Mouse (Mus musculus): Measurements from ENCODE around the gene Fam57b. TPM values are rescaled to one million over a fixed set of nuclear protein-coding genes. Genes with fewer than 3 reads are reported as not detected.

Gene Fam57b
- total and polyA plus RNA-seq, 2 experiments from 2014 or later: 56.3 to 60.2 TPM

DNA sequence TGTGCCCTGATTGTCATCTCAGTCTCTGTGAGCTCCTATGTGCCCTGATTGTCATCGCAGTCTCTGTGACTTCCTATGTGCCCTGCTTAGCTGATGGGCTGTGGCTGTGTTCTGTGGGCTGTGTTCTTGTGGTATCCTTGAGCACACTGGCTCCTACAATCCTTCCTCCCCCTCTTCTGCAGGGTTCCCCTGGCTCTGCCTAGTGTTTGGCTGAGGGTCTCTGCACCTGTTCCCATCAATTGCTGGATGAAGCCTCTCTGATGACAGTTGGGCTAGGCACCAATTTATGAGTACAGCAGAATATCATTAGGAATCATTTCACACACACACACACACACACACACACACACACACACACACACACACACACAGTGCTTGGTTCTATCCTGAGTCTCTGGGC lies 35.8 kb downstream of the Fam57b start:
- TF ChIP-seq CTCF (IDR thresholded peaks at IDR 0.05): no peak
- H3K27me3 ChIP-seq (ENCODE audit: insufficient read depth, low read length): no peaks in the 10 kb centered on the region
- peaks cover 10% of the 10 kb centered on the region; the same call in 1 of the 2 replicates for H3K36me3 ChIP-seq (ENCODE audit: insufficient read depth, low read length)
- no peak overlapping the region for H3K27ac ChIP-seq (ENCODE audit: low read depth, low read length)
- no peaks in the 10 kb centered on the region for H3K9me3 ChIP-seq (ENCODE audit: low read length)
- no peaks in the 10 kb centered on the region for H3K4me1 ChIP-seq (ENCODE audit: insufficient read depth, low read length)
- H3K9ac ChIP-seq (replicated peaks; ENCODE audit: low read length, poor library complexity, severe bottlenecking): no peak overlapping the region
- ATAC-seq (ENCODE audit: low FRiP score): no peak
- no peak overlapping the region for H3K4me2 ChIP-seq (ENCODE audit: low read depth, low read length, poor library complexity, severe bottlenecking)
- no peak overlapping the region for H3K4me3 ChIP-seq (ENCODE audit: low read depth, low read length)
- no peak for DNase-seq (ENCODE audit: low spot score)
- 92% methylated on average over 1 of the region's 1 CpGs for WGBS

DNA sequence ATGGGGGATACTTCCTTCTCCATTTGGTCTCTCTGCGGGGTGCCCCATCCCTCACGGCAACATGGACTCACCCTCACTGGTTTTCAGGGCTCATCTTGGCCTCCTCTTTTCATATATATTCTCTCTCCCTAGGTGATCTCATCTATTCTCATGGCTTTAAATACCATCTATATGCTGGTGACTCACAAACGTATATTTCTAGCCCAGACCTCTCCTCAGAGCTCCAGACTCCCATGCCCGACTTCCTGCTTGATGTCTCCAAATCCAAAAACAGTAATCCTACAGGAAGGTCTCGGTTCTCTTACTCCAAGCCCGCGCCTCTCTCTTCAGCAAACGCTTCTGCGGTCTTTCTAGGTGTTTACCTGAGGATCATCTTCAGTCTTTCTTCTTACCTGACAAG lies 45.8 kb downstream of the Fam57b start:
- 79% methylated on average over 9 of the region's 9 CpGs for WGBS
- H3K4me1 ChIP-seq (ENCODE audit: insufficient read depth, low read length): peaks cover 3% of the 10 kb centered on the region; the same call in 1 of the 2 replicates
- no peak for ATAC-seq (ENCODE audit: low FRiP score)

DNA sequence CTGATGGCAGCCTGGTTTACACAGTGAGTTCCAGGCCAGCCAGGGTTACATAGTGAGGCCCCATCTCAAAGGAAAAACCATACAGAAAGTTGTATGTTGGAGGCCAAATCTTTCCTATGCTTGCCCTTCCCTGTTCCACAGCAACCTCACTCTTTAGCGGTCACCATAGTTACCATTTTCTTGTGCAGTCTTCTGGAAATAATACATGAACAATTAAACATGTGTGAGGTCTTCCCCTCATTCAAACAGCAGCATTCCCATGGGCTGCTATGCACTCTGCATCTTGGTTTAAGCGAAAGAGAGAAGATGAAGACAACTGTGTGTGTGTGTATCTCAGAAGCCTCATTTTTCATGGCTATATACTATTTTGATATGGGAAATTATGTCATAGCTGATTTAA lies 48.0 kb downstream of the Fam57b start:
- Histone ChIP-seq H3K27me3 (ENCODE audit: insufficient read depth, low read length) (no peaks in the 10 kb centered on the region), H3K36me3 (ENCODE audit: insufficient read depth, low read length) (no peaks in the 10 kb centered on the region), H3K27ac (ENCODE audit: low read depth, low read length) (no peak overlapping the region), H3K9ac (replicated peaks; ENCODE audit: low read length, poor library complexity, severe bottlenecking) (no peak overlapping the region), H3K9me3 (ENCODE audit: low read length) (no peaks in the 10 kb centered on the region), H3K4me3 (ENCODE audit: low read depth, low read length) (no peak overlapping the region), H3K4me1 (ENCODE audit: insufficient read depth, low read length) (peaks cover 8% of the 10 kb centered on the region), H3K4me2 (ENCODE audit: low read depth, low read length, poor library complexity, severe bottlenecking) (no peak overlapping the region)
- ATAC-seq (ENCODE audit: low FRiP score): no peak
- no peak for DNase-seq (ENCODE audit: low spot score)
- no peak for TF ChIP-seq CTCF (IDR thresholded peaks at IDR 0.05)
- WGBS: 72% methylated on average over 2 of the region's 2 CpGs

More for the DNA sequence above, 45.8 kb downstream of the Fam57b start:
- TF ChIP-seq CTCF (IDR thresholded peaks at IDR 0.05): no peak
- Histone ChIP-seq H3K9ac (replicated peaks; ENCODE audit: low read length, poor library complexity, severe bottlenecking) (no peak overlapping the region), H3K4me2 (ENCODE audit: low read depth, low read length, poor library complexity, severe bottlenecking) (no peak overlapping the region), H3K27me3 (ENCODE audit: insufficient read depth, low read length) (no peaks in the 10 kb centered on the region), H3K4me3 (ENCODE audit: low read depth, low read length) (no peak overlapping the region), H3K27ac (ENCODE audit: low read depth, low read length) (no peak overlapping the region), H3K9me3 (ENCODE audit: low read length) (no peaks in the 10 kb centered on the region), H3K36me3 (ENCODE audit: insufficient read depth, low read length) (no peaks in the 10 kb centered on the region)
- DNase-seq (ENCODE audit: low spot score): no peak

DNA sequence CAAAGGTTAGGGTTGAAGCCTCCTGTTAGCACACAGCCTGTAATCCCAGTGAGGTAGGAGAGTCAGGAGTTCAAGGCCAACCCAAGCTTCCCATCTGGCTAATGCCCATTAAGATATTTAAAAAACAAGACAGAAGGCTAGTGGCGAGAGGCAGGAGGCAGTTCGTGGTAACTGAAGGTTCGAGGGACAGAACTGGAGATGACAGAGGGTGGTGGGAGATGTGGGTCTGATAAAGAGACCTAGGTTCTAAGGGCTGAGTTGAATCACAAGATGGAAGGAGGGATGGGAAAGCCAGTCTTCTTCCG lies 49.6 kb downstream of the Fam57b start, which contains the start of gene Doc2a:
Doc2a (plus strand) TSS at position 301 of the 305 bp plus-strand sequence.
- Histone ChIP-seq H3K36me3 (ENCODE audit: insufficient read depth, low read length) (peaks cover 12% of the 10 kb centered on the region; the same call in 1 of the 2 replicates), H3K9me3 (ENCODE audit: low read length) (no peaks in the 10 kb centered on the region), H3K4me1 (ENCODE audit: insufficient read depth, low read length) (peaks cover 8% of the 10 kb centered on the region), H3K4me2 (ENCODE audit: low read depth, low read length, poor library complexity, severe bottlenecking) (peak within 1 kb of the TSS; percentile 91), H3K4me3 (ENCODE audit: low read depth, low read length) (peak within 1 kb of the TSS; percentile 49), H3K9ac (replicated peaks; ENCODE audit: low read length, poor library complexity, severe bottlenecking) (peak within 1 kb of the TSS; percentile 73), H3K27me3 (ENCODE audit: insufficient read depth, low read length) (no peaks in the 10 kb centered on the region), H3K27ac (ENCODE audit: low read depth, low read length) (peak within 1 kb of the TSS; percentile 52)
- no peak for ATAC-seq (ENCODE audit: low FRiP score)
- no peak for TF ChIP-seq CTCF (IDR thresholded peaks at IDR 0.05)
- no peak for DNase-seq (ENCODE audit: low spot score)
- 21% methylated on average over 4 of the region's 4 CpGs for WGBS

DNA sequence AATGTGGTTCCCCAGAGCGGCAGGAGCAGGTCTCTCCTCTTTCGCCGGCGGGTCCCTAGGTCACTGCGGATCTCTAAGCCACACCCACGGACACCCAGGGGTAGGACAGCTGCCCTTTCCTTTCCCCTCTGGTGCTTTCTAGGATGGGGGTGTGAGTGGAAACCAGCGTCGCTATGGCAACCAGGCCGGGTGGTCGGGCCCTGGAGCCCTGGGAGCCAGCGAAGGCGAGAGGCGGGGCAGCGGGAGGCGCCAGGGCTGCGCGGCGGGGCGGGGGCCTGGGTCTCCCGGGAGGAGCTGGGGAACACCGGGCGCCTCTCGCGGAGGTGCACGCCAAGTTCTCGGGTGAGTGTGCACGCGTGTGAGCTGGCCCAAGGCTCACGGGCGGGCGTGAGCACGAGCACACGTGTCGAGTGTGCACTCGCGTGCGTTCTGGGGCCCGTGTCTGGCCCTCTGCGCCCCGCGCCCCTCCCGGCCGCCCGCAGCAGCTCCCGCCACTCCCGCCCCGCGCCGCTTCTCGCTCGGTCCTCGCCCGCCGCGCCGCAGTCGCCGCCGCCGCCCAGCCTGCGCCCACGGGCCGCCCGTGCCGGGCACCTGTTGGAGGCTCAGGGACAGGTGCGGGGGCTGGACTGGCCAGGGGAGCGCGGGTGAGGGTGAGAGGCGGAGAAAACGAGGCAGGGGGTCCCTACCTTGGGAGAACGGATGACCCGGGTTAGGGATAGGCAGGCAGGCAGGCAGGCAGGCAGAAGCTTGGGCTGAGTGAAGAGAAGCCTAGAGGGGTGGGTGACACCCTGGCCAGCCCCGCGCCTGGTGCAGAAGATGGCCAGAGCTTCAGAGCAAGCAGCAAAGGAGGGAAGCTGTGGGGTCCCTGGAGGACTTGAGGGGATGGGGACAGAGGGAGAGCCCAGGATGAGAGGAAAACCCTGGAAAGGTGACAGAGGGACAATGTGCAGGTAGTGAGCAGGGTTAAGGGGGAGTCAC lies 50.2 kb downstream of the Fam57b start:
- peak overlapping the region; percentile 52 for H3K27ac ChIP-seq (ENCODE audit: low read depth, low read length)
- peaks cover 17% of the 10 kb centered on the region; the same call in 1 of the 2 replicates for H3K36me3 ChIP-seq (ENCODE audit: insufficient read depth, low read length)
- H3K4me2 ChIP-seq (ENCODE audit: low read depth, low read length, poor library complexity, severe bottlenecking): peak overlapping the region; percentile 91
- WGBS: 1% methylated on average over 60 of the region's 74 CpGs
- H3K4me1 ChIP-seq (ENCODE audit: insufficient read depth, low read length): peaks cover 8% of the 10 kb centered on the region
- ATAC-seq (ENCODE audit: low FRiP score) (peak; percentile 67), DNase-seq (ENCODE audit: low spot score) (peak; percentile 62)
- TF ChIP-seq CTCF (IDR thresholded peaks at IDR 0.05): no peak
- no peaks in the 10 kb centered on the region for H3K27me3 ChIP-seq (ENCODE audit: insufficient read depth, low read length)
- peak overlapping the region; percentile 73 for H3K9ac ChIP-seq (replicated peaks; ENCODE audit: low read length, poor library complexity, severe bottlenecking)
- H3K4me3 ChIP-seq (ENCODE audit: low read depth, low read length): peak overlapping the region; percentile 49
- H3K9me3 ChIP-seq (ENCODE audit: low read length): no peaks in the 10 kb centered on the region

DNA sequence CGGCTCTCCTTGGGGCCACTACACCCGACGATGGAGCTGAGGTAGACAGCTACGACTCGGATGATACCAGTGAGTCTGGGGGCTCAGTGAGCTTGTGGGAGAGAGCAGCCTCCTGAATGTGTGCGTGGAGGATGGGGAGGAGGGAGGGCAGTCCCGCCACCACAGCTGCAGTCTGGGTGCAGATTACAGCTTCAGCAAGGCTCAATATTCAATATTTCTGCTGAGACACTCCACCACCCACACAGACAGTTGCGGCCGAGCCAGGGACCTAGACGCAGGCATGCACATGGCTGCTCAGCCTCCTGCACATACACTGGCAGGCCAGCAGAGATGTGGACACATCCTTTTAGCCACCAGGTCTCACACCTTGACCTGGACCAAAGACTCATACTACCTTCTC lies 51.3 kb downstream of the Fam57b start:
- Histone ChIP-seq H3K27ac (ENCODE audit: low read depth, low read length) (0 out of 2 replicates have a peak overlapping the region, but pooled peaks have one; percentile 52), H3K9ac (replicated peaks; ENCODE audit: low read length, poor library complexity, severe bottlenecking) (peak overlapping the region; percentile 73), H3K4me1 (ENCODE audit: insufficient read depth, low read length) (peaks cover 8% of the 10 kb centered on the region), H3K4me3 (ENCODE audit: low read depth, low read length) (peak overlapping the region; percentile 49), H3K27me3 (ENCODE audit: insufficient read depth, low read length) (no peaks in the 10 kb centered on the region), H3K36me3 (ENCODE audit: insufficient read depth, low read length) (peaks cover 27% of the 10 kb centered on the region; the same call in 1 of the 2 replicates), H3K9me3 (ENCODE audit: low read length) (no peaks in the 10 kb centered on the region), H3K4me2 (ENCODE audit: low read depth, low read length, poor library complexity, severe bottlenecking) (peak overlapping the region; percentile 91)
- ATAC-seq (ENCODE audit: low FRiP score) (no peak), DNase-seq (ENCODE audit: low spot score) (no peak)
- no peak for TF ChIP-seq CTCF (IDR thresholded peaks at IDR 0.05)
- WGBS: 13% methylated on average over 10 of the region's 10 CpGs
